Mouse (Mus musculus): ENCODE data around the gene Errfi1. TPM values are rescaled to one million over a fixed set of nuclear protein-coding genes. Genes with fewer than 3 reads are reported as not detected.

Gene Errfi1
- polyA plus RNA-seq (2015; fragmentation: Illumina TruSeq; extraction: RNeasy Lipid Tissue Mini Kit (QIAGEN cat#74804); ENCODE audit: low read depth, low replicate concordance): 27.6 TPM

DNA sequence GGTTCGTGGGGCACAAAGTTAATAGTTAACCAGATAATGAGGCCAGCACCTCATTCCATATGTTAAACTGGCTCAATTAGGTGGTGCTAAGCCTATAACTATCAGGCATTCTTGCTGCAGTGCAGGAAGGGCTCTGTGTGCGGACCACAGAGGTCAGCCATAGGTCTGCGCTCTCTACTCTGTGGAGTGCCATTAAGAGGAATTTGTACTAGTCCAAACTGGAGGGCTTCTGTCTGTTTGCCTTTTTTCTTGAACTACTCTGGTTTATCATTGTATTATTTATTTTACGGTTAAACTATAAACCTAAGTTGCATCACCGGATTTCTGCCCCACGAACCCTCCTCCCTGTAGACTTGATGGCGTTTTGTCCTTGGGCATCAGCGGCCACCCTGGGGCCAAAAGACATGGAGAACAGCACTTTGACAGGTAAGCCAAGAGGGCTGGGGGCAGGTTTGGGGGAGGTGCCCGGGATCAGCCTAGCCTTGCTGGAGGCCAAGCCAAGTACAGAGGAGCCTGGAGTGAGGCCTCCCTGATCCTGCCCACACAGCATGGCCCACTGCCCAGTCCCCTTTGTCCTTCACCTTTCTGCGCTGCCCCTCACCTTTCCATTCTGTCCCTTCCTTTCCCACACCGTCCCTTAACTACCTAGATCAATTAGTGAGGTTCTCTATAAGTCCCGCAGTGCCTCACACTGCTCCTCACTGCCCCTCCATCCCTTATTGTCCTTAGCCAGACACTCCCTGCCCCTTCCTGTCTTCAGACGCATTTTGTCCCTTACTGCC, at the start of gene Errfi1:
Gene Errfi1, plus strand, starts transcription at position 240 of the 782 bp plus-strand sequence.

DNA sequence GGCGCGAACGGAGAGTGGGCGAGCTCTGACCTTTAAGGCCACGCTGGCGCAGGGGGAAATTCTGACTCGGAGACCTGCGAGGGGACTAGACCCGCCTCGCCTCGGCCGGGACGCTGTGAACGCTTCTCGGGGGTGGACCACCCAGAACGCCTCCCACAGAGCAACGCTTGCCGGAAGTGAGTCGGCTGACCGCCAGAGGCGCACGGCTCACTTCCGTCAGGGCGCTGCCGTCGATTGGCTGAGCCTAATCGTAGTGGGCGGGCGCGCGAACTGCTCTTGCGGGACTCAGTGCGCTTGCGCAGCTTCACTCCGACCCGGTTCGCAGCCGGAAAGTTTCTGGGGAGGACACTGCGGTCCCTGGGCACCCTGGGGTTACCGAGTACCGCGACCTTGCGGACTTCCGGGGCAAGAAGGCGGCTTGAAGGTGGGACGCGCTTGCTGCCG, 60.6 kb downstream of the Errfi1 start, which contains the start of the genes Park7 and Tnfrsf9:
Gene Park7, minus strand, starts transcription at position 148 of the 444 bp plus-strand sequence.
Gene Tnfrsf9, plus strand, starts transcription at position 273 of the 444 bp plus-strand sequence.

Other genes starting within 250 kb of the Errfi1 start
- gene Slc45a1, start 201.7 kb upstream of the Errfi1 start, polyA plus RNA-seq (2015; fragmentation: Illumina TruSeq; extraction: RNeasy Lipid Tissue Mini Kit (QIAGEN cat#74804); ENCODE audit: low read depth, low replicate concordance): 31.7 TPM
- gene Park7, start 60.5 kb downstream of the Errfi1 start, polyA plus RNA-seq (2015; fragmentation: Illumina TruSeq; extraction: RNeasy Lipid Tissue Mini Kit (QIAGEN cat#74804); ENCODE audit: low read depth, low replicate concordance): 255 TPM
- 0.30 TPM for gene Tnfrsf9, start 60.6 kb downstream of the Errfi1 start, polyA plus RNA-seq (2015; fragmentation: Illumina TruSeq; extraction: RNeasy Lipid Tissue Mini Kit (QIAGEN cat#74804); ENCODE audit: low read depth, low replicate concordance)
- not detected for gene Uts2, start 143.2 kb downstream of the Errfi1 start, polyA plus RNA-seq (2015; fragmentation: Illumina TruSeq; extraction: RNeasy Lipid Tissue Mini Kit (QIAGEN cat#74804); ENCODE audit: low read depth, low replicate concordance)
- 18.4 TPM for gene Per3, start 190.7 kb downstream of the Errfi1 start, polyA plus RNA-seq (2015; fragmentation: Illumina TruSeq; extraction: RNeasy Lipid Tissue Mini Kit (QIAGEN cat#74804); ENCODE audit: low read depth, low replicate concordance)
- gene Vamp3, start 204.0 kb downstream of the Errfi1 start, polyA plus RNA-seq (2015; fragmentation: Illumina TruSeq; extraction: RNeasy Lipid Tissue Mini Kit (QIAGEN cat#74804); ENCODE audit: low read depth, low replicate concordance): 52.4 TPM
- not detected for gene Gm13090, start 235.7 kb downstream of the Errfi1 start, polyA plus RNA-seq (2015; fragmentation: Illumina TruSeq; extraction: RNeasy Lipid Tissue Mini Kit (QIAGEN cat#74804); ENCODE audit: low read depth, low replicate concordance)

All from brain, adult 10 weeks (tissue).